Comparison of ENCODE assay signal across 27 mouse cellular contexts in the genomic region with DNA sequence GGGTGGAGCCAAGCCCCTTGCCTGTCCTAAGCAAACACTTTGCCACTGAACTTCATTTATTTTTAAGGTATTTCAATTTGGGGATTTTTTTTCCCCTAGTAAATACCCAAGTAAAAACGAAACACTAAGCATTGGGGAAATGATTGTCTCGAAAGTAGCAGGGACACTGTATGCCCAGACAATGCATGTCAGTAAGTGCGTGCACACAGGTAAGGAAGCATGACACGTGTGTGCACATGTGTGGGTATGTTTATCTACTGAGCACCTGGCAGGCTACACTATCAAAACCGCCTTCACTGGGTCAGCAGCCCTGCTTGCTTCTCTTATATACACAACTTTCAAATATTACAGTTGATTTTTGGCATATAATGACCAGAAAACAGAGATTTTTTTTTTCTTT.
"Had no signal": no experiment of that assay in that cellular context is flagged by ENCODE, and none has a peak within 500 bp of the region (broad histone marks: within the 10 kb centered on the region; RNA-seq: fewer than 3 reads in every experiment).

No protein-coding gene starts in this region.

- H3K27ac ChIP-seq: embryonic facial prominence, embryonic 10.5 days; embryonic facial prominence, embryonic 12.5 days; embryonic facial prominence, embryonic 13.5 days; embryonic facial prominence, embryonic 15.5 days; forebrain, embryonic 10.5 days; forebrain, embryonic 12.5 days; forebrain, embryonic 13.5 days; forebrain, embryonic 15.5 days; gastrocnemius, adult 2 months; heart, adult 2 months; heart, embryonic 10.5 days had no signal

- H3K4me3 ChIP-seq: embryonic facial prominence, embryonic 10.5 days; embryonic facial prominence, embryonic 12.5 days; embryonic facial prominence, embryonic 13.5 days; embryonic facial prominence, embryonic 15.5 days; erythroblast, embryonic 14.5 days; forebrain, embryonic 10.5 days; forebrain, embryonic 12.5 days; forebrain, embryonic 13.5 days; forebrain, embryonic 15.5 days; gastrocnemius, adult 2 months; heart, adult 2 months; heart, embryonic 10.5 days had no signal

- H3K36me3 ChIP-seq: embryonic facial prominence, embryonic 12.5 days; forebrain, embryonic 12.5 days; heart, embryonic 10.5 days had no signal

- H3K4me1 ChIP-seq: embryonic facial prominence, embryonic 10.5 days; embryonic facial prominence, embryonic 12.5 days; embryonic facial prominence, embryonic 13.5 days; embryonic facial prominence, embryonic 15.5 days; forebrain, embryonic 10.5 days; forebrain, embryonic 12.5 days; forebrain, embryonic 13.5 days; forebrain, embryonic 15.5 days; heart, embryonic 10.5 days had no signal

- DNase-seq: cerebellum, adult 9-10 months; cerebellum, adult 9-11 months; cerebellum, postnatal 10 days; cerebellum, postnatal 14 days; cerebellum, postnatal 25 days; cerebellum, postnatal 36 days; embryo, embryonic 11 days; forebrain, postnatal 0 days; gastrocnemius, adult 2 months; gastrocnemius, postnatal 10 days; gastrocnemius, postnatal 14 days; gastrocnemius, postnatal 25 days; gastrocnemius, postnatal 36 days; heart, adult 18-20 months; heart, adult 2 months had no signal

- H3K9me3 ChIP-seq: embryonic facial prominence, embryonic 10.5 days; embryonic facial prominence, embryonic 12.5 days; embryonic facial prominence, embryonic 13.5 days; embryonic facial prominence, embryonic 15.5 days; forebrain, embryonic 10.5 days; forebrain, embryonic 12.5 days; forebrain, embryonic 13.5 days; forebrain, embryonic 15.5 days; heart, embryonic 10.5 days had no signal

- ATAC-seq: forebrain, embryonic 13.5 days; forebrain, embryonic 14.5 days; forebrain, embryonic 15.5 days; forebrain, embryonic 16.5 days; forebrain, postnatal 0 days had no signal

- H3K27me3 ChIP-seq: embryonic facial prominence, embryonic 12.5 days; embryonic facial prominence, embryonic 13.5 days; embryonic facial prominence, embryonic 15.5 days; forebrain, embryonic 12.5 days; forebrain, embryonic 13.5 days; forebrain, embryonic 15.5 days had no signal

- H3K4me2 ChIP-seq: embryonic facial prominence, embryonic 12.5 days; embryonic facial prominence, embryonic 13.5 days; embryonic facial prominence, embryonic 15.5 days; forebrain, embryonic 12.5 days; forebrain, embryonic 13.5 days; forebrain, embryonic 15.5 days had no signal

- H3K9ac ChIP-seq: embryonic facial prominence, embryonic 12.5 days; embryonic facial prominence, embryonic 13.5 days; embryonic facial prominence, embryonic 15.5 days; forebrain, embryonic 12.5 days; forebrain, embryonic 13.5 days; forebrain, embryonic 15.5 days; forebrain, postnatal 0 days had no signal
